Mouse (Mus musculus) G1E-ER4 (cell line): ENCODE data around the gene Nkx6-1. TPM values are rescaled to one million over a fixed set of nuclear protein-coding genes. Genes with fewer than 3 reads are reported as not detected.

Experiments
- GATA1 ChIP-seq: IDR thresholded peaks from one replicate; pipeline ENCODE4 v1.8.0; 2012; ENCODE audit warnings: low read length, inconsistent platforms
- polyA plus RNA-seq: library from polyadenylated mRNA; stranded (reverse); fragments of >175 nt; gene quantifications from 2 replicates; pipeline ENCODE4 v1.2.3, GENCODE M21; 2012

The Nkx6-1 gene
- not detected in 2 replicates for polyA plus RNA-seq

GRCm38 (mm10) chr5:101664945-101665615 is at the start of gene Nkx6-1:
TSS of gene Nkx6-1 (minus strand) at chr5:101664996.
- no peak for TF ChIP-seq GATA1

GRCm38 (mm10) chr5:101713064-101713613 is 48.3 kb upstream of the Nkx6-1 start:
- TF ChIP-seq GATA1, result no peak

- no peak for TF ChIP-seq GATA1
Measured at GRCm38 (mm10) chr5:101703374-101704260, 38.8 kb upstream of the Nkx6-1 start.

- TF ChIP-seq GATA1, result no peak
Measured at GRCm38 (mm10) chr5:101702636-101703035, 37.8 kb upstream of the Nkx6-1 start.

- TF ChIP-seq GATA1, result no peak
Measured at GRCm38 (mm10) chr5:101700607-101701006, 35.8 kb upstream of the Nkx6-1 start.

- TF ChIP-seq GATA1, result no peak
Measured at GRCm38 (mm10) chr5:101688581-101688980, 23.8 kb upstream of the Nkx6-1 start.

GRCm38 (mm10) chr5:101683340-101683739 is 18.5 kb upstream of the Nkx6-1 start:
- no peak for TF ChIP-seq GATA1

GRCm38 (mm10) chr5:101680338-101680737 is 15.5 kb upstream of the Nkx6-1 start:
- no peak for TF ChIP-seq GATA1

- no peak for TF ChIP-seq GATA1
Measured at GRCm38 (mm10) chr5:101669381-101669780, 4.6 kb upstream of the Nkx6-1 start.

GRCm38 (mm10) chr5:101668475-101668874 is 3.7 kb upstream of the Nkx6-1 start:
- TF ChIP-seq GATA1, result no peak

GRCm38 (mm10) chr5:101668028-101668427 is 3.2 kb upstream of the Nkx6-1 start:
- TF ChIP-seq GATA1, result no peak

- no peak for TF ChIP-seq GATA1
Measured at GRCm38 (mm10) chr5:101667263-101667990, 2.6 kb upstream of the Nkx6-1 start.

GRCm38 (mm10) chr5:101666713-101667112 is 1.9 kb upstream of the Nkx6-1 start:
- TF ChIP-seq GATA1, result no peak

GRCm38 (mm10) chr5:101666091-101666490 is 1.3 kb upstream of the Nkx6-1 start:
- no peak for TF ChIP-seq GATA1

- TF ChIP-seq GATA1, result no peak
Measured at GRCm38 (mm10) chr5:101664423-101664921, 324 bp downstream of the Nkx6-1 start.
